Mouse (Mus musculus): Measurements from ENCODE around the gene Sept11.

DNA sequence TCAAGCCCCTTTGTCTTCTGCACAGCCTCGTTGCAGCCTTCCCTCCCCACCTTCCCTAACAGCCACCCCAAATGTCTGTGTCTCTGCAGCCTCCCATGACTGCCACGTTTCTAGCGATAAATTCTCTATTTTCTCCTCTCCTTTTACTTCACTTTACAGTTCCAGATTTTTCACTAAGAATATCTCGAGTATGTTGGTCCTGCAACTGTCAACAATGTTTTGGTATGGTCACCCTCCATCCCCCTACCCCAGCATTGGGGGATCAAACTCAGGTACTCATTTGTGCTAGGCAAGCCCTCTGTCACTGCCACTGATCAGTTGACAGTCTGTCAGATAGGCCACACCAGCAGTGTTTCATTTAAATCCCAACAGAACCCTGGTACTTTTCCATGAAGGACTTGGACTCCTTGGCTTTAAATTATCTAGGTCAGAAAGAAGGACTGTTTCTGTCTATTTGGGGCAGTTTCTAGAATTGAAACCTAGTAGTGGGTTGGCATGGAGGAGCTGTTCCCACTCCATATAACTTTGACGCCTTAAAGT lies 46.9 kb upstream of the Sept11 start:
- TF ChIP-seq CHD2 (IDR thresholded peaks at IDR 0.05; ENCODE audit: low read depth, low read length) (no peak), MAFK (IDR thresholded peaks at IDR 0.05; ENCODE audit: insufficient read depth, low read depth, low read length) (no peak), HCFC1 (IDR thresholded peaks at IDR 0.05; ENCODE audit: borderline replicate concordance, insufficient read depth, low read length) (no peak)

Measured in ES-E14 (cell line).